Mouse (Mus musculus) skeletal muscle tissue, adult 2 months (tissue): ENCODE results near the gene Otud6a.
"Not testable (repeated sequence)": the region's sequence is repeated elsewhere in the genome, so short reads cannot be mapped to it uniquely, and the experiment has no call there.

Experiments
- DNase-seq: peaks from one replicate; pipeline ENCODE4 v3.0.0-alpha.2; 2012; ENCODE audit warnings: low read depth, low spot score

Otud6a gene

GRCm38 (mm10) chrX:100428693-100429092 lies at the start of gene Otud6a:
TSS of gene Otud6a (plus strand) at chrX:100429013.
- DNase-seq = no peak

- no peak for DNase-seq
These were observed 38.9 kb upstream of the Otud6a start for GRCm38 (mm10) chrX:100389887-100390286.

GRCm38 (mm10) chrX:100392304-100392703 lies 36.5 kb upstream of the Otud6a start:
- DNase-seq = peak; percentile 15

GRCm38 (mm10) chrX:100394223-100394861 lies 34.5 kb upstream of the Otud6a start:
- no peak for DNase-seq

DNA sequence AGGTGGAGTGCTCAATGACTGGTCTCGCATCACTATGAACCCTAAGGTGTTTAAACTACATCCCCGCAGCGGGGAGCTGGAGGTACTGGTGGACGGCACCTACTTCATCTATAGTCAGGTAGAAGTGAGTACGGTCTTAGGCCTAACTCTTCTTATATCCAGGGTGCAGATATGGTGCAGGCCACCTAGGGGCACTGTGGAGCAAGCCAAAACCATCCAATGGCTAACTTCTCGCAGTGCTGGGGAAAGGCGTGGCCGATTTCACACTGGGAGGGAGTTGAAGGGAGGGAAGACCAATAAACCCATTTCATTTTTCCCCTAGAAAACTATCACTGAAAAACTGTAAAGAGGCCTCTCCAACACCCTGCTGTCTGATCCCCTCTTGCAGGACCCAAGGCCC lies 33.8 kb upstream of the Otud6a start:
- DNase-seq = peak; percentile 2

GRCm38 (mm10) chrX:100400900-100401299 lies 27.9 kb upstream of the Otud6a start:
- DNase-seq = no peak

DNA sequence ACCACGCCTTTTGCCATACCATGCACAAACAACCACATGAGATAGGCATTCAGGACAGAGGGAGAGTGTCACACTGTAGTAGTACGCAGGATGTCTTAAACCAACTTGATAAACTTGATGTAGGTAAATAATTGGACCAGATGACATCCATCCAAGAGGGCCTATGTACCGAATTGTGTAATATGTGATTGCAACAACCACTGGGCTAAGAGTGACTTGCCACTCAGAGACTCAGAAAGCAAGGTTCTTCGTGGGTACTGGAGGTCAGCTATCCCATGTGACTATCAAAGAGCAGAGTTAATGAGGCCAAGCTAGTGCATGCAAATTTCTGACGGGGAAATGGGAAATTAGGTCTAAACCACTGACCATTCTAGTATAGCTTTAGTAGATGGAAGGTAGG lies 27.2 kb upstream of the Otud6a start:
- DNase-seq = no peak

DNA sequence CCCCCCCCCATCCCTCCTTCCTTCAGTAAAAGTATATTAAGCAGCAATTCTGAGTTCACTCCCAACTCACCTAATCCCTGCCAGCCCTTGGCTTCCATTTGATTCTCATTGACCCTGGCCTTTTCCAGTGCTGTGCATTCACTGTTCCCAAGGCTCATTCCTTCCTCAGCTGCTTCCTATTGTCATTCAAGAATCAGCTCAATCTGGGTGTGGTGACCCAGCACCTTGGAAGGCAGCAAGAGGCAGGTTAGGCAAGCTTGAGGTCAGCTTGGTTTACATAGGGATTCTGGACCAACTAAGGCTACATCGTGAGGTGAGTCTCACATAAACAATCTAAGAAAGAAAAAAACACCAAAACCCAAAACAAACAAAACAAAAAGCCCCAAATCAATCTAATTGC lies 19.6 kb upstream of the Otud6a start:
- no peak for DNase-seq

GRCm38 (mm10) chrX:100432311-100432710 lies 3.5 kb downstream of the Otud6a start:
- peak; percentile 7 for DNase-seq

- DNase-seq = not testable (repeated sequence)
These were observed 13.8 kb downstream of the Otud6a start, which contains the start of gene Awat2 for GRCm38 (mm10) chrX:100442617-100443016. TSS of gene Awat2 (minus strand) at chrX:100442717.

GRCm38 (mm10) chrX:100443532-100443931 lies 14.7 kb downstream of the Otud6a start:
- DNase-seq = no peak

DNA sequence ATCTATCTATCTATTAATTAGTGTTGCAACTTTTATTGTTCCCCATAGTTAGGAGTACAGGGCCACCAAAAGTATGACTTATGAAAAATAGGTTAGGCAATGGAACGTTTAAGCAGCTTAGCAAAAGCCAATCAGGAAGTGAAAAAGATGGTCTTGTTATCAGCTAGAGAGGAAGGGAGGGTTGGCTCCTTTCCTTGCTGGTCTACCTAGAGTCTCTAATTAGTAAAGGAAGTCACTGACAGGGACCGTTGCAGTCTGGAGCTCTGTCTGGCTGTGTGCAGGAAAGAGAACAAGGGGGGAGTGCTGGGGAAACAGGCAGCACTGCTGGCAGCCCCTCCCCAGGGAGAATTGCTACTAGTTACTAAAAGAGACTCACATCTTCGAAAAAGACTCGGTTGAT lies 39.2 kb downstream of the Otud6a start:
- no peak for DNase-seq

- DNase-seq = no peak
These were observed 41.3 kb downstream of the Otud6a start for GRCm38 (mm10) chrX:100470126-100470525.

GRCm38 (mm10) chrX:100471491-100471890 lies 42.7 kb downstream of the Otud6a start:
- peak; percentile 48 for DNase-seq

DNA sequence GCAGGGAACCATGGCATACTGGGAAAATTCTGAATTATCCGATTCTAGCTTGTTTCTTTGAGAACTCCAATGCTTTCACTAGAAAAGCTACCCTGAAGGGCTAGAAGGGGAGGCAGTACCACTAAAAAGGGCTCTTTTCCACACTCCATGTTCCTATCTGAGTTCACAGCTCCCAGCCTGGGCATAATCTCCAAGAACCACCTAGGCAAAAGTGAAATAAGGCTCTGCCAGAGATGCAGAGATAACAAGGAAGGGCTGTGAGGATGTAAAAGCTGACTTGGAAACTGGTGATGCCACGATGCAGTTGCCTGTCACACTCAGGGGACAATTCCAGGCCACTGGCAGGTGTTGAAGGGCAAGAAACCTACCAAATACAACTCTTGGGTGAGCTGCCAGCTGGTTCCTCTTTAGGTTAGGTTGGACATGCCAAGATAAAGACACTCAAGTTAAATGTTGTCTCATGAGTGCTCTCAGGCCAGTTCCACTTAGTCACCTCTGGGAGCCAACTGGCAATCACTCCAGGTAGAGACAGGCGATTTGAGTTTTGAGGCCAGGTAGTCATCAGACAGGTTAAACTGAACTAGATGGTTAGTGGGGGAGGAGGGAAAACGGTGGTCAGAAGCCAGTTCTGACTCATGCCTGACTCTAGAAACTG lies 46.9 kb downstream of the Otud6a start:
- DNase-seq = no peak
